Mouse (Mus musculus) liver, embryonic 13.5 days (tissue): ENCODE measurements at regions not wholly inside any gene's neighbourhood (a gene's known extent, or its start where the extent isn't known, plus 50 kb on each side); places are given as distances from the start of the nearest gene placed in this dataset. TPM values are rescaled to one million over a fixed set of nuclear protein-coding genes. Genes with fewer than 3 reads are reported as not detected.

Experiments used
- ATAC-seq: fragments of 200-750 bp; cut with Nextera tagmentation; 2 replicates; pipeline ENCODE4 v1.8.0; 2017; ENCODE audit warnings: low read depth, mild to moderate bottlenecking, moderate number of reproducible peaks, moderate library complexity
- DNase-seq: peaks from one replicate; pipeline ENCODE4 v3.0.0; 2022
- H3K27ac ChIP-seq: fragments of 300-500 bp; sonication (generic); 2 replicates; pipeline ENCODE4 v1.5.1; 2015; ENCODE audit warnings: moderate library complexity, mild to moderate bottlenecking, inconsistent platforms
- H3K27me3 ChIP-seq: fragments of 300-500 bp; sonication (generic); 2 replicates; pipeline ENCODE4 v1.6.1; 2015; ENCODE audit warnings: mild to moderate bottlenecking, inconsistent platforms
- H3K36me3 ChIP-seq: fragments of 300-500 bp; sonication (generic); 2 replicates; pipeline ENCODE4 v1.6.1; 2015; ENCODE audit warnings: mild to moderate bottlenecking, inconsistent platforms
- H3K4me1 ChIP-seq: fragments of 300-500 bp; sonication (generic); replicated peaks from 2 replicates; pipeline ENCODE4 v1.6.1; 2015; ENCODE audit warnings: inconsistent platforms
- H3K4me2 ChIP-seq: fragments of 300-500 bp; sonication (generic); 2 replicates; pipeline ENCODE4 v1.6.1; 2015; ENCODE audit warnings: inconsistent platforms, mild to moderate bottlenecking, moderate library complexity
- H3K4me3 ChIP-seq: fragments of 300-500 bp; sonication (generic); replicated peaks from 2 replicates; pipeline ENCODE4 v1.5.1; 2015; ENCODE audit warnings: mild to moderate bottlenecking, inconsistent platforms
- H3K9ac ChIP-seq: fragments of 300-500 bp; sonication (generic); 2 replicates; pipeline ENCODE4 v1.6.1; 2015; ENCODE audit warnings: mild to moderate bottlenecking, inconsistent platforms
- H3K9me3 ChIP-seq: fragments of 300-500 bp; sonication (generic); replicated peaks from 2 replicates; pipeline ENCODE4 v1.6.1; 2016; ENCODE audit warnings: inconsistent platforms
- WGBS: fragments of 180-500 bp; shearing (Covaris S2); methylation state at CpG from one replicate; pipeline ENCODE4 v1.1.7; 2015; ENCODE audit not compliant: insufficient replicate concordance; 5-methylcytosine and 5-hydroxymethylcytosine counted together
- microRNA-seq: library from miRNA; unstranded; fragments of <30 nt; microRNA quantifications from one replicate; pipeline ENCODE4, GENCODE M21; 2016

GRCm38 (mm10) chr3:3000199-3000598 is 2750.4 kb upstream of the Gm8797 start:
- no peaks in the 10 kb centered on the region for H3K4me1 ChIP-seq
- no peak overlapping the region for H3K27ac ChIP-seq
- H3K9me3 ChIP-seq: peaks cover 22% of the 10 kb centered on the region
- no peak overlapping the region for H3K4me2 ChIP-seq
- no peak overlapping the region for H3K9ac ChIP-seq
- no peaks in the 10 kb centered on the region for H3K27me3 ChIP-seq
- H3K4me3 ChIP-seq: no peak overlapping the region
- no peaks in the 10 kb centered on the region for H3K36me3 ChIP-seq
- no peak for ATAC-seq
- no peak for DNase-seq

- H3K27ac ChIP-seq: no peak overlapping the region
- H3K4me2 ChIP-seq: no peak overlapping the region
- no peak overlapping the region for H3K9ac ChIP-seq
- DNase-seq (no peak), ATAC-seq (no peak)
- no peaks in the 10 kb centered on the region for H3K27me3 ChIP-seq
- no peaks in the 10 kb centered on the region for H3K36me3 ChIP-seq
- H3K4me3 ChIP-seq: no peak overlapping the region
- WGBS: 60% methylated on average over 4 of the region's 4 CpGs
- H3K4me1 ChIP-seq: no peaks in the 10 kb centered on the region
- H3K9me3 ChIP-seq: peaks cover 32% of the 10 kb centered on the region
Observed at GRCm38 (mm10) chr3:3001224-3001623, 2749.4 kb upstream of the Gm8797 start.

- H3K9me3 ChIP-seq: peaks cover 36% of the 10 kb centered on the region
- no peaks in the 10 kb centered on the region for H3K36me3 ChIP-seq
- H3K4me3 ChIP-seq: no peak overlapping the region
- no peak overlapping the region for H3K9ac ChIP-seq
- H3K27ac ChIP-seq: no peak overlapping the region
- ATAC-seq (no peak), DNase-seq (no peak)
- H3K27me3 ChIP-seq: no peaks in the 10 kb centered on the region
- no peaks in the 10 kb centered on the region for H3K4me1 ChIP-seq
- H3K4me2 ChIP-seq: no peak overlapping the region
Observed at GRCm38 (mm10) chr3:3001639-3002038, 2749.0 kb upstream of the Gm8797 start.

- H3K4me3 ChIP-seq: no peak overlapping the region
- DNase-seq (no peak), ATAC-seq (no peak)
- H3K4me1 ChIP-seq: no peaks in the 10 kb centered on the region
- H3K36me3 ChIP-seq: no peaks in the 10 kb centered on the region
- peaks cover 44% of the 10 kb centered on the region for H3K9me3 ChIP-seq
- H3K4me2 ChIP-seq: no peak overlapping the region
- H3K27ac ChIP-seq: no peak overlapping the region
- H3K27me3 ChIP-seq: no peaks in the 10 kb centered on the region
- WGBS: 68% methylated on average over 1 of the region's 1 CpGs
- no peak overlapping the region for H3K9ac ChIP-seq
Observed at GRCm38 (mm10) chr3:3003425-3003824, 2747.2 kb upstream of the Gm8797 start.

GRCm38 (mm10) chr3:3011111-3011510 is 2739.5 kb upstream of the Gm8797 start:
- Histone ChIP-seq H3K4me3 (no peak overlapping the region), H3K27me3 (no peaks in the 10 kb centered on the region), H3K9ac (no peak overlapping the region), H3K9me3 (peaks cover 54% of the 10 kb centered on the region), H3K36me3 (no peaks in the 10 kb centered on the region), H3K4me2 (no peak overlapping the region), H3K27ac (no peak overlapping the region), H3K4me1 (no peaks in the 10 kb centered on the region)
- DNase-seq (no peak), ATAC-seq (no peak)
- WGBS: 57% methylated on average over 1 of the region's 1 CpGs

GRCm38 (mm10) chr3:3012951-3013350 is 2737.7 kb upstream of the Gm8797 start:
- Histone ChIP-seq H3K9me3 (peaks cover 48% of the 10 kb centered on the region), H3K27ac (no peak overlapping the region), H3K9ac (no peak overlapping the region), H3K36me3 (no peaks in the 10 kb centered on the region), H3K27me3 (no peaks in the 10 kb centered on the region), H3K4me2 (no peak overlapping the region), H3K4me1 (no peaks in the 10 kb centered on the region), H3K4me3 (no peak overlapping the region)
- ATAC-seq: no peak
- no peak for DNase-seq
- WGBS: 51% methylated on average over 5 of the region's 5 CpGs

- Histone ChIP-seq H3K36me3 (no peaks in the 10 kb centered on the region), H3K27me3 (no peaks in the 10 kb centered on the region), H3K27ac (no peak overlapping the region), H3K4me3 (no peak overlapping the region), H3K4me2 (no peak overlapping the region), H3K9me3 (peaks cover 41% of the 10 kb centered on the region), H3K9ac (no peak overlapping the region), H3K4me1 (no peaks in the 10 kb centered on the region)
- no peak for ATAC-seq
- no peak for DNase-seq
Observed at GRCm38 (mm10) chr3:3014978-3015377, 2735.6 kb upstream of the Gm8797 start.

- Histone ChIP-seq H3K27ac (no peak overlapping the region), H3K4me1 (no peaks in the 10 kb centered on the region), H3K4me2 (no peak overlapping the region), H3K36me3 (no peaks in the 10 kb centered on the region), H3K4me3 (no peak overlapping the region), H3K9ac (no peak overlapping the region), H3K9me3 (peaks cover 36% of the 10 kb centered on the region), H3K27me3 (no peaks in the 10 kb centered on the region)
- DNase-seq: no peak
- ATAC-seq: no peak
- WGBS: 78% methylated on average over 1 of the region's 1 CpGs
Observed at GRCm38 (mm10) chr3:3016572-3016971, 2734.0 kb upstream of the Gm8797 start.

- DNase-seq (no peak), ATAC-seq (no peak)
- Histone ChIP-seq H3K9ac (no peak overlapping the region), H3K4me1 (no peaks in the 10 kb centered on the region), H3K4me3 (no peak overlapping the region), H3K27me3 (no peaks in the 10 kb centered on the region), H3K9me3 (peaks cover 27% of the 10 kb centered on the region), H3K36me3 (no peaks in the 10 kb centered on the region), H3K27ac (no peak overlapping the region), H3K4me2 (no peak overlapping the region)
- 61% methylated on average over 2 of the region's 2 CpGs for whole genome bisulfite sequencing
Observed at GRCm38 (mm10) chr3:3032793-3033192, 2717.8 kb upstream of the Gm8797 start.

Small RNA genes lying in the stretch of these regions (microRNA-seq; reads per million reads assigned to microRNA genes)
- gene Gm27460 (not detected), gene Gm28002 (not detected)
